ENCODE assay signal across 25 mouse cellular contexts in the genomic region with DNA sequence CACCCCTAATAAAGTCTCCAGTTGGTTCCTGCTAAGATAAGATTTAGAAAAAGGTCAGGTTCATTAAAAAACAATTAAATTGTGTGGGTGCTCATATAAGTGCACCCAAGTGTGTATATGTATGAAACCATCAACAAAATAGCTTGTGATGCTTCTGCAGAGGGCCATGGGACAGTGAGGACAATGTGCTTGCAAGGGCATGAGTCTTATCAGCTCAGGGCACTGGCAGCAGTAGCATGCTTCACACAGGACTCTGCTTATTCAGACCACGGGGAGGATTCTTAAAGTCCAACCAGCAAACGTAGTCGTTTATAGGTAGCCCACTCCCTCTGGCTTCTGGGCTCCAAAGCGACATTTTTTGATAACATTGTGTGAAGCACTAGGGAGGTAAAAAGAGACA.
"Had no signal": no experiment of that assay in that cellular context is flagged by ENCODE, and none has a peak within 500 bp of the region (broad histone marks: within the 10 kb centered on the region; RNA-seq: fewer than 3 reads in every experiment).

No protein-coding gene starts in this region.

- H3K4me3 ChIP-seq: gastrocnemius, adult 2 months; hindbrain, embryonic 13.5 days; hindbrain, embryonic 15.5 days; kidney, embryonic 15.5 days; limb, embryonic 13.5 days; limb, embryonic 15.5 days; liver, embryonic 13.5 days; liver, embryonic 15.5 days had no signal

- H3K27me3 ChIP-seq: hindbrain, embryonic 13.5 days; hindbrain, embryonic 15.5 days; kidney, embryonic 15.5 days; limb, embryonic 13.5 days had no signal

- H3K9me3 ChIP-seq: hindbrain, embryonic 13.5 days; hindbrain, embryonic 15.5 days; kidney, embryonic 15.5 days; limb, embryonic 13.5 days; limb, embryonic 15.5 days; liver, embryonic 13.5 days; liver, embryonic 15.5 days had no signal

- H3K9ac ChIP-seq: hindbrain, embryonic 13.5 days; hindbrain, embryonic 15.5 days; kidney, embryonic 15.5 days; limb, embryonic 13.5 days; limb, embryonic 15.5 days; liver, embryonic 13.5 days; liver, embryonic 15.5 days had no signal

- ATAC-seq: hindbrain, postnatal 0 days; intestine, embryonic 16.5 days had no signal

- H3K36me3 ChIP-seq: hindbrain, embryonic 13.5 days; hindbrain, embryonic 15.5 days; kidney, embryonic 15.5 days; limb, embryonic 13.5 days; limb, embryonic 15.5 days; liver, embryonic 13.5 days; liver, embryonic 15.5 days had no signal

- H3K27ac ChIP-seq: gastrocnemius, adult 2 months; hindbrain, embryonic 13.5 days; hindbrain, embryonic 15.5 days; hindbrain, postnatal 0 days; kidney, embryonic 15.5 days; kidney, postnatal 0 days; limb, embryonic 13.5 days; limb, embryonic 15.5 days; liver, embryonic 13.5 days; liver, embryonic 15.5 days had no signal

- H3K4me2 ChIP-seq: heart, embryonic 11.5 days; hindbrain, embryonic 13.5 days; hindbrain, embryonic 15.5 days; kidney, embryonic 15.5 days; limb, embryonic 13.5 days; limb, embryonic 15.5 days; liver, embryonic 13.5 days; liver, embryonic 15.5 days had no signal

- DNase-seq: gastrocnemius, adult 2 months; gastrocnemius, postnatal 14 days; gastrocnemius, postnatal 36 days; heart, adult 18-20 months; heart, postnatal 10 days; heart, postnatal 36 days; kidney, adult 11 months; kidney, adult 2 months; kidney, adult 9 months; kidney, postnatal 14 days; kidney, postnatal 36 days; layer of hippocampus, adult 9-11 months; layer of hippocampus, postnatal 36 days; left cerebral cortex, postnatal 4 days; liver, embryonic 13.5 days had no signal

- H3K4me1 ChIP-seq: liver, embryonic 13.5 days; liver, embryonic 15.5 days had no signal
